Comparison of ENCODE assay signal across 34 mouse cellular contexts in genomic region chr9:39701123-39701522, GRCm38 (mm10). TPM values are rescaled to one million over a fixed set of nuclear protein-coding genes. Genes with fewer than 3 reads are reported as not detected.
"Had no signal": no experiment of that assay in that cellular context is flagged by ENCODE, and none has a peak within 500 bp of the region (broad histone marks: within the 10 kb centered on the region; RNA-seq: fewer than 3 reads in every experiment).

No protein-coding gene starts in this region.

RNA-seq across cellular contexts. Expression of gene Olfr149, which starts 5.8 kb away (rescaled TPM):
- total RNA-seq: common myeloid progenitor, adult 5-6 weeks; forebrain, postnatal 0 days; gastrocnemius, adult 18-20 months; gastrocnemius, adult 2 months; gastrocnemius, adult 8-10 months; gastrocnemius, postnatal 10 days; gastrocnemius, postnatal 14 days; gastrocnemius, postnatal 25 days; gastrocnemius, postnatal 36 days; gastrocnemius, postnatal 4 days; granulocyte monocyte progenitor cell, adult 5-6 weeks; heart, adult 18-20 months; heart, adult 2 months; heart, adult 8-10 months had no signal
- polyA plus RNA-seq: cortical plate, adult 2 months; embryonic facial prominence, embryonic 11.5 days; embryonic facial prominence, embryonic 12.5 days; embryonic facial prominence, embryonic 13.5 days; embryonic facial prominence, embryonic 14.5 days; erythroblast, embryonic 14.5 days; forebrain, embryonic 10.5 days; forebrain, embryonic 11.5 days; forebrain, embryonic 12.5 days; forebrain, embryonic 13.5 days; forebrain, embryonic 14.5 days; forebrain, embryonic 15.5 days; forebrain, embryonic 16.5 days; forebrain, postnatal 0 days; frontal cortex, adult 2 months; gonadal fat pad, adult 2 months; heart, adult 2 months; heart, embryonic 10.5 days; heart, embryonic 11.5 days; heart, embryonic 12.5 days had no signal

RNA-seq across cellular contexts. Expression of gene Olfr965, which starts 10.0 kb away (rescaled TPM):
- total RNA-seq: common myeloid progenitor, adult 5-6 weeks; forebrain, postnatal 0 days; gastrocnemius, adult 18-20 months; gastrocnemius, adult 2 months; gastrocnemius, adult 8-10 months; gastrocnemius, postnatal 10 days; gastrocnemius, postnatal 14 days; gastrocnemius, postnatal 25 days; gastrocnemius, postnatal 36 days; gastrocnemius, postnatal 4 days; granulocyte monocyte progenitor cell, adult 5-6 weeks; heart, adult 18-20 months; heart, adult 2 months; heart, adult 8-10 months had no signal
- polyA plus RNA-seq: cortical plate, adult 2 months; embryonic facial prominence, embryonic 10.5 days; embryonic facial prominence, embryonic 11.5 days; embryonic facial prominence, embryonic 12.5 days; embryonic facial prominence, embryonic 13.5 days; embryonic facial prominence, embryonic 14.5 days; embryonic facial prominence, embryonic 15.5 days; erythroblast, embryonic 14.5 days; forebrain, embryonic 10.5 days; forebrain, embryonic 11.5 days; forebrain, embryonic 12.5 days; forebrain, embryonic 13.5 days; forebrain, embryonic 14.5 days; forebrain, embryonic 15.5 days; forebrain, embryonic 16.5 days; forebrain, postnatal 0 days; frontal cortex, adult 2 months; gonadal fat pad, adult 2 months; heart, adult 2 months; heart, embryonic 10.5 days; heart, embryonic 11.5 days; heart, embryonic 12.5 days had no signal

RNA-seq across cellular contexts. Expression of gene Olfr150, which starts 29.7 kb away (rescaled TPM):
- total RNA-seq: common myeloid progenitor, adult 5-6 weeks; forebrain, postnatal 0 days; gastrocnemius, adult 18-20 months; gastrocnemius, adult 2 months; gastrocnemius, adult 8-10 months; gastrocnemius, postnatal 10 days; gastrocnemius, postnatal 14 days; gastrocnemius, postnatal 25 days; gastrocnemius, postnatal 36 days; gastrocnemius, postnatal 4 days; granulocyte monocyte progenitor cell, adult 5-6 weeks; heart, adult 18-20 months; heart, adult 2 months; heart, adult 8-10 months had no signal
- polyA plus RNA-seq: cortical plate, adult 2 months; embryonic facial prominence, embryonic 10.5 days; embryonic facial prominence, embryonic 11.5 days; embryonic facial prominence, embryonic 12.5 days; embryonic facial prominence, embryonic 13.5 days; embryonic facial prominence, embryonic 14.5 days; embryonic facial prominence, embryonic 15.5 days; erythroblast, embryonic 14.5 days; forebrain, embryonic 10.5 days; forebrain, embryonic 11.5 days; forebrain, embryonic 12.5 days; forebrain, embryonic 13.5 days; forebrain, embryonic 14.5 days; forebrain, embryonic 15.5 days; forebrain, embryonic 16.5 days; forebrain, postnatal 0 days; frontal cortex, adult 2 months; gonadal fat pad, adult 2 months; heart, adult 2 months; heart, embryonic 10.5 days; heart, embryonic 11.5 days; heart, embryonic 12.5 days had no signal

RNA-seq across cellular contexts. Expression of gene Olfr963, which starts 34.1 kb away (rescaled TPM):
- total RNA-seq: common myeloid progenitor, adult 5-6 weeks; forebrain, postnatal 0 days; gastrocnemius, adult 18-20 months; gastrocnemius, adult 2 months; gastrocnemius, adult 8-10 months; gastrocnemius, postnatal 10 days; gastrocnemius, postnatal 14 days; gastrocnemius, postnatal 25 days; gastrocnemius, postnatal 36 days; gastrocnemius, postnatal 4 days; granulocyte monocyte progenitor cell, adult 5-6 weeks; heart, adult 18-20 months; heart, adult 2 months; heart, adult 8-10 months had no signal
- polyA plus RNA-seq: cortical plate, adult 2 months; embryonic facial prominence, embryonic 10.5 days; embryonic facial prominence, embryonic 11.5 days; embryonic facial prominence, embryonic 12.5 days; embryonic facial prominence, embryonic 13.5 days; embryonic facial prominence, embryonic 14.5 days; erythroblast, embryonic 14.5 days; forebrain, embryonic 10.5 days; forebrain, embryonic 11.5 days; forebrain, embryonic 12.5 days; forebrain, embryonic 13.5 days; forebrain, embryonic 14.5 days; forebrain, embryonic 15.5 days; forebrain, embryonic 16.5 days; forebrain, postnatal 0 days; frontal cortex, adult 2 months; gonadal fat pad, adult 2 months; heart, adult 2 months; heart, embryonic 10.5 days; heart, embryonic 11.5 days; heart, embryonic 12.5 days had no signal

RNA-seq across cellular contexts. Expression of gene Olfr967, which starts 44.9 kb away (rescaled TPM):
- total RNA-seq: common myeloid progenitor, adult 5-6 weeks; forebrain, postnatal 0 days; gastrocnemius, adult 18-20 months; gastrocnemius, adult 2 months; gastrocnemius, adult 8-10 months; gastrocnemius, postnatal 10 days; gastrocnemius, postnatal 14 days; gastrocnemius, postnatal 25 days; gastrocnemius, postnatal 36 days; gastrocnemius, postnatal 4 days; granulocyte monocyte progenitor cell, adult 5-6 weeks; heart, adult 18-20 months; heart, adult 2 months; heart, adult 8-10 months had no signal
- polyA plus RNA-seq: cortical plate, adult 2 months; embryonic facial prominence, embryonic 10.5 days; embryonic facial prominence, embryonic 11.5 days; embryonic facial prominence, embryonic 12.5 days; embryonic facial prominence, embryonic 13.5 days; embryonic facial prominence, embryonic 14.5 days; embryonic facial prominence, embryonic 15.5 days; erythroblast, embryonic 14.5 days; forebrain, embryonic 10.5 days; forebrain, embryonic 11.5 days; forebrain, embryonic 12.5 days; forebrain, embryonic 13.5 days; forebrain, embryonic 14.5 days; forebrain, embryonic 15.5 days; forebrain, embryonic 16.5 days; forebrain, postnatal 0 days; frontal cortex, adult 2 months; gonadal fat pad, adult 2 months; heart, adult 2 months; heart, embryonic 10.5 days; heart, embryonic 11.5 days; heart, embryonic 12.5 days had no signal
